Mouse (Mus musculus): ENCODE measurements around the gene Znhit3. TPM values are rescaled to one million over a fixed set of nuclear protein-coding genes. Genes with fewer than 3 reads are reported as not detected.
A peak's percentile ranks its signal among the peaks of the same experiment; 100 is the strongest.
"Not testable (repeated sequence)": the region's sequence is repeated elsewhere in the genome, so short reads cannot be mapped to it uniquely, and the experiment has no call there.

Znhit3 gene
- total RNA-seq, 1 experiment from 2014 or later = 11.2 TPM

GRCm38 (mm10) chr11:84919951-84920350, 3.8 kb upstream of the Znhit3 start:
- DNase-seq = no peak

- DNase-seq = peak; percentile 33
Observed at GRCm38 (mm10) chr11:84919276-84919675, 3.1 kb upstream of the Znhit3 start.

- DNase-seq = peak; percentile 87
Observed at GRCm38 (mm10) chr11:84918425-84918824, 2.3 kb upstream of the Znhit3 start.

GRCm38 (mm10) chr11:84916703-84917300, 636 bp upstream of the Znhit3 start:
- DNase-seq = no peak

- no peak for DNase-seq
Observed at GRCm38 (mm10) chr11:84914673-84915072, 1.5 kb downstream of the Znhit3 start.

GRCm38 (mm10) chr11:84910411-84910810, 5.8 kb downstream of the Znhit3 start:
- DNase-seq = no peak

- no peak for DNase-seq
Observed at GRCm38 (mm10) chr11:84908480-84908879, 7.7 kb downstream of the Znhit3 start.

- no peak for DNase-seq
Observed at GRCm38 (mm10) chr11:84907081-84907480, 9.1 kb downstream of the Znhit3 start.

GRCm38 (mm10) chr11:84904597-84905144, 11.5 kb downstream of the Znhit3 start:
- no peak for DNase-seq

GRCm38 (mm10) chr11:84893113-84893512, 23.1 kb downstream of the Znhit3 start:
- no peak for DNase-seq

GRCm38 (mm10) chr11:84891705-84892104, 24.5 kb downstream of the Znhit3 start:
- DNase-seq = no peak

- DNase-seq = no peak
Observed at GRCm38 (mm10) chr11:84889492-84889891, 26.7 kb downstream of the Znhit3 start.

GRCm38 (mm10) chr11:84888025-84888424, 28.1 kb downstream of the Znhit3 start:
- no peak for DNase-seq

GRCm38 (mm10) chr11:84886767-84887511, 29.2 kb downstream of the Znhit3 start:
- no peak for DNase-seq

GRCm38 (mm10) chr11:84886236-84886635, 29.9 kb downstream of the Znhit3 start:
- DNase-seq = no peak

GRCm38 (mm10) chr11:84885238-84885637, 30.9 kb downstream of the Znhit3 start:
- no peak for DNase-seq

- DNase-seq = no peak
Observed at GRCm38 (mm10) chr11:84882346-84882745, 33.8 kb downstream of the Znhit3 start.

- no peak for DNase-seq
Observed at GRCm38 (mm10) chr11:84880971-84881370, 35.2 kb downstream of the Znhit3 start.

GRCm38 (mm10) chr11:84880465-84880961, 35.7 kb downstream of the Znhit3 start:
- DNase-seq = peak; percentile 53

GRCm38 (mm10) chr11:84879772-84880464, 36.2 kb downstream of the Znhit3 start, which contains the start of the genes Myo19 and Pigw:
TSS of gene Myo19 (plus strand) at chr11:84880148.
TSS of gene Pigw (minus strand) at chr11:84880285.
- peak; percentile 86 for DNase-seq

- DNase-seq = no peak
Observed at GRCm38 (mm10) chr11:84879007-84879771, 37.0 kb downstream of the Znhit3 start.

- DNase-seq = not testable (repeated sequence)
Observed at GRCm38 (mm10) chr11:84876020-84876419, 40.1 kb downstream of the Znhit3 start.
